Mouse (Mus musculus) kidney, embryonic 15.5 days (tissue): ENCODE results near the gene Gfap. TPM values are rescaled to one million over a fixed set of nuclear protein-coding genes. Genes with fewer than 3 reads are reported as not detected.
A peak's percentile ranks its signal among the peaks of the same experiment; 100 is the strongest.

Experiments
- ATAC-seq: fragments of 200-750 bp; cut with Nextera tagmentation; replicated peaks from 2 replicates; pipeline ENCODE4 v1.8.0; 2017; ENCODE audit warnings: moderate TSS enrichment; ENCODE audit not compliant: low FRiP score
- H3K27ac ChIP-seq: fragments of 300-500 bp; sonication (generic); 2 replicates; pipeline ENCODE4 v1.5.1; 2015; ENCODE audit warnings: mild to moderate bottlenecking, inconsistent platforms
- H3K27me3 ChIP-seq: fragments of 300-500 bp; sonication (generic); 2 replicates; pipeline ENCODE4 v1.6.1; 2015; ENCODE audit warnings: inconsistent platforms
- H3K36me3 ChIP-seq: fragments of 300-500 bp; sonication (generic); 2 replicates; pipeline ENCODE4 v1.6.1; 2015; ENCODE audit warnings: inconsistent platforms
- H3K4me1 ChIP-seq: fragments of 300-500 bp; sonication (generic); 2 replicates; pipeline ENCODE4 v1.6.1; 2015; ENCODE audit warnings: inconsistent platforms
- H3K4me2 ChIP-seq: fragments of 300-500 bp; sonication (generic); 2 replicates; pipeline ENCODE4 v1.6.1; 2015; ENCODE audit warnings: moderate library complexity, mild to moderate bottlenecking, inconsistent platforms
- H3K4me3 ChIP-seq: fragments of 300-500 bp; sonication (generic); replicated peaks from 2 replicates; pipeline ENCODE4 v1.5.1; 2015; ENCODE audit warnings: mild to moderate bottlenecking, inconsistent platforms
- H3K9ac ChIP-seq: fragments of 300-500 bp; sonication (generic); 2 replicates; pipeline ENCODE4 v1.6.1; 2015; ENCODE audit warnings: mild to moderate bottlenecking, inconsistent platforms
- H3K9me3 ChIP-seq: fragments of 300-500 bp; sonication (generic); replicated peaks from 2 replicates; pipeline ENCODE4 v1.6.1; 2016; ENCODE audit warnings: inconsistent platforms
- WGBS: fragments of 180-500 bp; shearing (Covaris S2); methylation state at CpG from one replicate; pipeline ENCODE4 v1.1.7; 2015; ENCODE audit warnings: mixed read lengths; 5-methylcytosine and 5-hydroxymethylcytosine counted together
- polyA plus RNA-seq: library from polyadenylated mRNA; unstranded; fragments of >200 nt; fragmentation: Nextera tagmentation; extraction: Ambion mirVana; gene quantifications from 2 replicates; pipeline ENCODE4 v1.2.1, GENCODE M21; 2015

The Gfap gene
- polyA plus RNA-seq, 1 experiment from 2014 or later, result 0.32 TPM

DNA sequence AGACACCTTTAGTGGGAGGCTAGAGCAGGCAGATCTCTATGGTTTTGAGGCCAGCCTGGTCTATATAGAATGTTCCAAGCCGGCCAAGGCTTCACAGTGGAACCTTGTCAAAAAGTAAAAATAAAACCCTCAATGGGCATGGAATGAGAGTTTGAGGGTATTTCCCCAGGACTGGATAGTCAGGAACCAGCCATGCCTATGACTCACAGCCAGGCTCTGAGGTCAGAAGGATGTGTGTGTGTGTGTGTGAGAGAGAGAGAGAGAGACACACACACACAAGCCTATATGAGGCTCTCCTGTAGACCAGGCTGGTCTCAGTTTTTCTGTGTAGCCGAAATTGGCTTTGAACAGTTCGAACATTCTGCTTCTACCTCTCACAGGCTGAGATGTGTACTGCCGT is 6.0 kb downstream of the Gfap start:
- Histone ChIP-seq H3K4me1 (peaks cover 20% of the 10 kb centered on the region), H3K27me3 (peaks cover 71% of the 10 kb centered on the region), H3K27ac (no peak overlapping the region), H3K9ac (no peak overlapping the region), H3K36me3 (no peaks in the 10 kb centered on the region), H3K4me3 (no peak overlapping the region), H3K9me3 (no peaks in the 10 kb centered on the region), H3K4me2 (no peak overlapping the region)
- no peak for ATAC-seq
- WGBS, result 90% methylated on average over 4 of the region's 4 CpGs

DNA sequence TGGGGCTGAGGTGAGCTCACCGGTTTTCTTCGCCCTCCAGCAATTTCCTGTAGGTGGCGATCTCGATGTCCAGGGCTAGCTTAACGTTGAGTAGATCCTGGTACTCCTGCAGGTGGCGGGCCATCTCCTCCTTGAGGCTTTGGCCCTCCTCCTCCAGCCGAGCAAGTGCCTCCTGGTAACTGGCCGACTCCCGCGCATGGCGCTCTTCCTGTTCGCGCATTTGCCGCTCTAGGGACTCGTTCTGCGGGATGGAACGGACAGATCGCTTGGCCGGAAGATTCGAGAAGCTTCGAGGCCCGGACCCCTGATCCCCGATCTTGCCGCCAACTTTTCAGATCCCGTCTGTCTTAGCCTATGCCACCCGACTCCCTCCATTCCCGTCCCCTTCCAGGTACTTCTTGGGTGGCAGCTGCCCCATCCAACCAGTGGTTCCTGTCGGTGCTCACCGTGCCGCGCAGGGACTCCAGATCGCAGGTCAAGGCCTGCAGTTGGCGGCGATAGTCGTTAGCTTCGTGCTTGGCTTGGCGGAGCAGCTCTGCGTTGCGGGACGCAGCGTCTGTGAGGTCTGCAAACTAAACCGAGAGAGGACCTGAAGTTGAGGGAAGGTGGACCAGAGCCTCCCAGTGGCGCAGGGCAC is 7.6 kb downstream of the Gfap start:
- Histone ChIP-seq H3K4me1 (peaks cover 20% of the 10 kb centered on the region), H3K36me3 (no peaks in the 10 kb centered on the region), H3K9ac (peak overlapping the region; percentile 52), H3K4me3 (peak overlapping the region; percentile 45), H3K9me3 (no peaks in the 10 kb centered on the region), H3K27me3 (peaks cover 66% of the 10 kb centered on the region), H3K27ac (no peak overlapping the region), H3K4me2 (peak overlapping the region; percentile 84)
- 1% methylated on average over 43 of the region's 43 CpGs for WGBS
- peak; percentile 82 for ATAC-seq

DNA sequence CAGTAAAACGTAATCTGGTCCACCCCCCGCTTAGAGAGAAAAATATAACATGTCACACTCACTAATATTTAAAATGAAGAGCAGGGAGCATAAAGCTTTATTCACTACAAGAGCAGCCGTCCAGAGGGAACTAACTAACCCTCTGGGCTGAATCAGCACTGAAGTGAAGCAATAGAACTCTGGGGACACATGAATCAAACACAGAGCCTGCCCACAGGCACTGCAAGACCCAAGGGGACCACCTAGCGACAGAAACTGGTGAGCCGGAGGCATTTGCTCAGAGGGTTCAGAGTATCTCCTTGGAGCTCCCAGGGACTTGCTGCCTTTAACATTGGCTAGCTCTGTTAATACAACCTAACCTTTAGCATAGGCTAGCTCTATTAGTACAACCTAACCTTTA is 10.6 kb downstream of the Gfap start:
- Histone ChIP-seq H3K4me1 (peaks cover 10% of the 10 kb centered on the region), H3K4me2 (no peak overlapping the region), H3K9ac (no peak overlapping the region), H3K27ac (no peak overlapping the region), H3K27me3 (peaks cover 60% of the 10 kb centered on the region), H3K9me3 (no peaks in the 10 kb centered on the region), H3K4me3 (no peak overlapping the region), H3K36me3 (no peaks in the 10 kb centered on the region)
- no peak for ATAC-seq
- WGBS, result 59% methylated on average over 5 of the region's 5 CpGs

GRCm38 (mm10) chr11:102888135-102888534 is 12.6 kb downstream of the Gfap start:
- no peaks in the 10 kb centered on the region for H3K36me3 ChIP-seq
- 62% methylated on average over 3 of the region's 3 CpGs for WGBS
- H3K27ac ChIP-seq, result no peak overlapping the region
- peaks cover 44% of the 10 kb centered on the region for H3K27me3 ChIP-seq
- no peak for ATAC-seq
- no peaks in the 10 kb centered on the region for H3K9me3 ChIP-seq
- H3K9ac ChIP-seq, result no peak overlapping the region
- H3K4me1 ChIP-seq, result peaks cover 4% of the 10 kb centered on the region
- no peak overlapping the region for H3K4me3 ChIP-seq
- H3K4me2 ChIP-seq, result no peak overlapping the region

DNA sequence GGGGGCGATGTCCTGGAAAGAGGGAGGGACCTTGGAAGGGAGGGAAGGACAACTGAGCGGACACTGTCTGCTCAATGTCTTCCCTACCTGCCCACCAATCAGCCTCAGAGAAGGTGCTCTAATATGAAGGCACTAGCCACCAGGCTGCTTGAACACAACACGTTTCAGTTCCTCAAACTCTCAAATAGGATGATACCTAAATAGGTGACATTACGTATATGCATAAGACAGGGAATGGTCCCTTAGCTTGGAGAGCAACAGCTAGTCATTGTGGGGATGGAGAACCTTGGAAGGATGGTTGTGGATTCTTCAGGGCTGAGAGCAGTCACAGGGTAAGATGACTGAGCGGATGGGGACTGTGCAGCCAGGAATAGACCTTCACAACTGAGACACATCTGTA is 13.3 kb downstream of the Gfap start:
- no peak for ATAC-seq
- H3K4me2 ChIP-seq, result no peak overlapping the region
- H3K9ac ChIP-seq, result no peak overlapping the region
- no peaks in the 10 kb centered on the region for H3K4me1 ChIP-seq
- peaks cover 46% of the 10 kb centered on the region; the same call in 1 of the 2 replicates for H3K27me3 ChIP-seq
- no peak overlapping the region for H3K4me3 ChIP-seq
- H3K27ac ChIP-seq, result no peak overlapping the region
- WGBS, result 80% methylated on average over 5 of the region's 5 CpGs
- H3K36me3 ChIP-seq, result no peaks in the 10 kb centered on the region
- no peaks in the 10 kb centered on the region for H3K9me3 ChIP-seq

- peaks cover 36% of the 10 kb centered on the region; the same call in 1 of the 2 replicates for H3K27me3 ChIP-seq
- H3K4me3 ChIP-seq, result no peak within 1 kb of the TSS
- WGBS, result 57% methylated on average over 10 of the region's 10 CpGs
- no peak for ATAC-seq
- no peak within 1 kb of the TSS for H3K4me2 ChIP-seq
- no peak within 1 kb of the TSS for H3K9ac ChIP-seq
- no peaks in the 10 kb centered on the region for H3K36me3 ChIP-seq
- no peaks in the 10 kb centered on the region for H3K9me3 ChIP-seq
- peaks cover 11% of the 10 kb centered on the region for H3K4me1 ChIP-seq
- H3K27ac ChIP-seq, result no peak within 1 kb of the TSS
Observed at GRCm38 (mm10) chr11:102884616-102885219, 16.0 kb downstream of the Gfap start, which contains the start of gene Fam187a. Fam187a (plus strand) TSS chr11:102885169.

DNA sequence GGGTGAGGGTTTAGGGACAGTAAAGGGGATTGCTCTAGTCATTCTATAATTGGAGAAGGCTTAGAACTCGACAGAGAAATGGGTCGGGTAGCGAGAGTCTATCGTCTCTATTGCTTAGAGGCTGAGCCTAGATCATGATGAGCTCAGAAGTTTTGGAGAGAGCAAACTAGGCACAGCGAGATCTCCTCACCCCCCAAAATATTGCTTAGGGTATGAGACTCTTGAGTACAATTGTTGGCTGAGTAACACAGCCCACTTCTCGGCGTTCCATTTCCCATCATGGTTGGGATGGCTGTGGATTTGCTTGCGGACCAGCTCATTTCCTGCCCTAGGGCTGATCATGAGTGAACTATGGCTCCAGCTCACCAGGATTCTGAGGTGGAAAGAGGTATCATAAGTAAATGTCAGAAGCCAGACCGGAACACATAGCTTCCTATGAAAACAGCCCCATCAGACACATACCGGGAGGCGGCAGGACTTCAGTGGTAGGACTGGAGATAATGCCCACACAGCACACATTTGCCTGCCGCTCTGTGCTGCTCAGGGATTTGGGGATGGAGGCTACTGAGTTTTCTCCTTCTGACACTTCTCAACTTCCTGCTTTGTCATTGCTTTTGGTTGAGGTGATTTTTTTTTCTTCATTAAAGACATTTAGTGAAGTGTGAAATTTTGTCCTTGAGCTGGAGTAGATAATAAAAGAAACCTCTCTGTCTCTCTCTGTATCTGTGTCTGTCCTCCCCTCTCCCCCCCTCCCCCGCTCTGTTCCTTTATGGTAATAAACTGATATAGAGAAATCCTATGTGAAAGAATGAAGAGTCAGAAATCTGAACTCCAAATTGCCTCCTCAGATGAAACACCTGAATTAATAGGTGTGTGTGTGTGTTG is 19.2 kb downstream of the Gfap start:
- Histone ChIP-seq H3K27me3 (peaks cover 16% of the 10 kb centered on the region; the same call in 1 of the 2 replicates), H3K36me3 (peaks cover 15% of the 10 kb centered on the region)
- ATAC-seq, result peak; percentile 23; the same call in 1 of the 2 replicates

GRCm38 (mm10) chr11:102880585-102881313 is 20.0 kb downstream of the Gfap start, which contains the start of the genes Eftud2 and Ccdc103:
Eftud2 (minus strand) TSS chr11:102880985.
Ccdc103 (plus strand) TSS chr11:102881204.
- Histone ChIP-seq H3K4me2 (peak within 1 kb of the TSS; percentile 84), H3K27ac (peak within 1 kb of the TSS; percentile 85), H3K9me3 (no peaks in the 10 kb centered on the region), H3K27me3 (peaks cover 12% of the 10 kb centered on the region; the same call in 1 of the 2 replicates), H3K36me3 (peaks cover 22% of the 10 kb centered on the region), H3K4me3 (peak within 1 kb of the TSS; percentile 71), H3K9ac (peak within 1 kb of the TSS; percentile 75), H3K4me1 (peaks cover 19% of the 10 kb centered on the region)
- peak; percentile 91 for ATAC-seq
- WGBS, result under 1% methylated on average over 62 of the region's 62 CpGs

More for the DNA sequence above, 19.2 kb downstream of the Gfap start:
- 13% methylated on average over 13 of the region's 13 CpGs for WGBS
- peaks cover 19% of the 10 kb centered on the region for H3K4me1 ChIP-seq
- peak overlapping the region; percentile 71 for H3K4me3 ChIP-seq
- H3K27ac ChIP-seq, result peak overlapping the region; percentile 85; the same call in 1 of the 2 replicates
- no peaks in the 10 kb centered on the region for H3K9me3 ChIP-seq
- peak overlapping the region; percentile 75 for H3K9ac ChIP-seq
- peak overlapping the region; percentile 84 for H3K4me2 ChIP-seq

DNA sequence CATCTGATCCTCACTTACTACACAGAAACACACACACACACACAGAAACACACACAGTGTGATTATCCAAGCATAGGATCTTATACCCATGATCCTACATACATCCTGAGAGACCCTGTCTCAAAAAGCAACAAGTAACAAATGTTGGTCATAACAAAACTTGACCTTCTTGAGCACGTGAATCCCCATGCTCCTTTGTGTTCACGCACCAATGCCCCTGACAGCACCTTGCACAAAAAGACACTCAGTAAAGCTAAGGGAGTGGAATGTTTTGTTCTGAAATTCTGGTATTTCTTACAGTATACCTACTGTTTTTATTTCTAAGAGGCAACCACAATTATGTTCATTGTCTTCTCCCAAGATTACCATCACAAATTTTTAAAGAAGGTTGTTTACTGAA is 21.2 kb downstream of the Gfap start:
- Histone ChIP-seq H3K27me3 (peaks cover 8% of the 10 kb centered on the region; the same call in 1 of the 2 replicates), H3K36me3 (peaks cover 34% of the 10 kb centered on the region), H3K4me3 (peak overlapping the region; percentile 71), H3K9ac (peak overlapping the region; percentile 75), H3K4me1 (peaks cover 19% of the 10 kb centered on the region), H3K4me2 (peak overlapping the region; percentile 84), H3K9me3 (no peaks in the 10 kb centered on the region), H3K27ac (no peak overlapping the region)
- 51% methylated on average over 2 of the region's 2 CpGs for WGBS
- no peak for ATAC-seq

DNA sequence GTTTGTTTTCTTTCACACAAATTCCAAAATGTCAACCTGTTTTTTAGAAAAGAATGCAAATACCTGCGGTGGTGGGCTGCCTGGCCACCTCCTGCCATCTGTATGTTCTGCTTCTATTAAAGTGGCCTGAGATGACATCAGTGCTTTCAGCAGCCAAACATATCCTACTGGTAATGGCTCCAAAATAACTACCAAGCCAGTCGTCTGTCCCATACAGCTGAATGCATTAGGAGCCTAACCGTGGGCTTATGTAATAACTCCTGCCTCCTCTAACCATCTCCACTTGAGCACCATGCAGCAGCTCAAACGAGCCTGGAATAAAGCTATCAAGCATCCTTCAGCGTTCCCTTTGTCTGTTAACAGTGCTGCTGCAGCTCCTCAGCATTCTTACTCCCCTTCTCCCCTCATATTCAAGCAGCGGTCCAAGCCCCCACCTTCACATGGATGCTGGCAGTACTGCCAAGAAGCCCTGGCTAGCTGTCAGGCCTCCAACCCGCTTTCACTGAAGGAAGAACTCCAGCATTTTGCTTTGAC is 25.8 kb downstream of the Gfap start:
- ATAC-seq, result no peak
- Histone ChIP-seq H3K27me3 (no peaks in the 10 kb centered on the region), H3K4me3 (no peak overlapping the region), H3K9ac (no peak overlapping the region), H3K4me2 (no peak overlapping the region), H3K9me3 (no peaks in the 10 kb centered on the region), H3K4me1 (peaks cover 9% of the 10 kb centered on the region), H3K36me3 (peaks cover 68% of the 10 kb centered on the region), H3K27ac (no peak overlapping the region)
- WGBS, result 93% methylated on average over 7 of the region's 7 CpGs

DNA sequence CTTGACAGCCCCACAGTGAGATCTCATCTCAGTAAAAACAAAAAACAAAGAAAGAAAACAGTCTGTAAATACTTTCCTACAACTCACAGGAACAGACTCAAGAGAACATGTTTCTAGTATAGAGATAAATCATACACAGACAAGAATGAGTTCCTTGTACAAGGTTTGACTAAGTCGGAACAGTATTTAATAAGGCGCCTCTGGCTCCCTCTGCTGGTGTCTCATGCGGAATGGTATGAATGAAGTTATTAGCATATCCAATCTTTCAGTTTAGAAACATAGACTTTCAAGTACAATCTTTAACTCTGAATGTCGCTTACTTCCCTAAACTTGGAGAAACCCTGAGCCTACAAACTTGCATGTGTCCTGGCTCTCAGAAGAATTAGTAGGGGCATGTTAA is 36.4 kb downstream of the Gfap start:
- H3K4me1 ChIP-seq, result no peaks in the 10 kb centered on the region
- H3K4me2 ChIP-seq, result no peak overlapping the region
- WGBS, result 36% methylated on average over 4 of the region's 4 CpGs
- H3K9ac ChIP-seq, result no peak overlapping the region
- H3K4me3 ChIP-seq, result no peak overlapping the region
- ATAC-seq, result no peak
- H3K36me3 ChIP-seq, result peaks cover 97% of the 10 kb centered on the region
- H3K27ac ChIP-seq, result no peak overlapping the region
- no peaks in the 10 kb centered on the region for H3K9me3 ChIP-seq
- no peaks in the 10 kb centered on the region for H3K27me3 ChIP-seq
